27 mouse cellular contexts compared by ENCODE assay signal in genomic region chr11:58026337-58026736, GRCm38 (mm10). TPM values are rescaled to one million over a fixed set of nuclear protein-coding genes. Genes with fewer than 3 reads are reported as not detected.
A peak's percentile ranks its signal among the peaks of the same experiment; 100 is the strongest.
DNase-seq lines count a peak whose midpoint lies in the region; ATAC-seq lines count a peak whose summit lies in the region.
"Had no signal": no experiment of that assay in that cellular context is flagged by ENCODE, and none has a peak within 500 bp of the region (broad histone marks: within the 10 kb centered on the region; RNA-seq: fewer than 3 reads in every experiment).

No protein-coding gene starts in this region.

- intact Hi-C loops in heart, postnatal 10 days (cut with DNase I) = no loop called here

- ATAC-seq in kidney, embryonic 15.5 days (replicated peaks; ENCODE audit: low FRiP score) = no peak
- peak; percentile 31 for ATAC-seq in lung, embryonic 16.5 days (ENCODE audit: low read depth)
- ATAC-seq in megakaryocyte, adult 5-6 weeks (ENCODE audit: poor library complexity, severe bottlenecking) = 0 out of 2 replicates have a peak, but pooled peaks have one; percentile 30
- no peak for ATAC-seq in stomach, embryonic 16.5 days (ENCODE audit: insufficient read depth, low FRiP score)
- ATAC-seq: forebrain, embryonic 15.5 days; hindbrain, embryonic 16.5 days; Patski had no signal

- H3K36me3 ChIP-seq in kidney, embryonic 15.5 days = 0 out of 2 replicates have a peak, but pooled peaks cover 3% of the 10 kb centered on the region
- H3K36me3 ChIP-seq in lung, embryonic 16.5 days (ENCODE audit: control insufficient read depth, insufficient read depth, low read length) = no peaks in the 10 kb centered on the region
- H3K36me3 ChIP-seq in stomach, embryonic 16.5 days (ENCODE audit: control insufficient read depth, insufficient read depth, low read length) = no peaks in the 10 kb centered on the region
- H3K36me3 ChIP-seq: embryonic facial prominence, embryonic 13.5 days; forebrain, embryonic 15.5 days; heart, embryonic 12.5 days; midbrain, embryonic 12.5 days; neural tube, embryonic 12.5 days had no signal

- H3K27ac ChIP-seq in kidney, embryonic 15.5 days = 0 out of 2 replicates have a peak overlapping the region, but pooled peaks have one; percentile 24
- H3K27ac ChIP-seq in lung, embryonic 16.5 days (ENCODE audit: low read length) = 0 out of 2 replicates have a peak overlapping the region, but pooled peaks have one; percentile 0
- H3K27ac ChIP-seq in stomach, embryonic 16.5 days (ENCODE audit: low read length) = peak overlapping the region; percentile 89
- H3K27ac ChIP-seq: embryonic facial prominence, embryonic 13.5 days; forebrain, embryonic 10.5 days; forebrain, embryonic 15.5 days; heart, adult 2 months; liver, embryonic 14.5 days; midbrain, embryonic 12.5 days; neural tube, embryonic 12.5 days had no signal

- H3K4me2 ChIP-seq in kidney, embryonic 15.5 days = no peak overlapping the region
- no peak overlapping the region for H3K4me2 ChIP-seq in lung, embryonic 16.5 days (ENCODE audit: low read depth, low read length)
- H3K4me2 ChIP-seq in stomach, embryonic 16.5 days (ENCODE audit: low read depth, low read length) = no peak overlapping the region
- H3K4me2 ChIP-seq: embryonic facial prominence, embryonic 13.5 days; forebrain, embryonic 15.5 days; heart, embryonic 12.5 days; midbrain, embryonic 12.5 days; neural tube, embryonic 12.5 days had no signal

- 35% methylated on average over 3 of the region's 3 CpGs for WGBS in kidney, embryonic 15.5 days
- WGBS in lung, embryonic 16.5 days = 43% methylated on average over 3 of the region's 3 CpGs
- 38% methylated on average over 3 of the region's 3 CpGs for WGBS in stomach, embryonic 16.5 days

- no peak overlapping the region for H3K4me3 ChIP-seq in kidney, embryonic 15.5 days (replicated peaks)
- H3K4me3 ChIP-seq in lung, embryonic 16.5 days (ENCODE audit: low read length) = no peak overlapping the region
- H3K4me3 ChIP-seq in stomach, embryonic 16.5 days (replicated peaks; ENCODE audit: low read length) = no peak overlapping the region
- H3K4me3 ChIP-seq: embryonic facial prominence, embryonic 13.5 days; forebrain, embryonic 10.5 days; forebrain, embryonic 15.5 days; heart, adult 2 months; heart, embryonic 12.5 days; megakaryocyte, embryonic 14.5 days; midbrain, embryonic 12.5 days; myocyte; neural tube, embryonic 12.5 days had no signal

- DNase-seq in kidney, postnatal 4 days = no peak
- DNase-seq in lung, postnatal 14 days = no peak
- no peak for DNase-seq in right cerebral cortex, postnatal 25 days
- no peak for DNase-seq in heart, postnatal 10 days
- DNase-seq: adrenal gland, postnatal 14 days; cerebellum, adult 11-12 months; heart, adult 2 months; layer of hippocampus, postnatal 36 days; left cerebral cortex, postnatal 4 days; lung, postnatal 10 days; right cerebral cortex, postnatal 14 days had no signal

- H3K9me3 ChIP-seq in kidney, embryonic 15.5 days (replicated peaks) = no peaks in the 10 kb centered on the region
- no peaks in the 10 kb centered on the region for H3K9me3 ChIP-seq in lung, embryonic 16.5 days (ENCODE audit: control insufficient read depth, low read length)
- no peaks in the 10 kb centered on the region for H3K9me3 ChIP-seq in stomach, embryonic 16.5 days (replicated peaks; ENCODE audit: control insufficient read depth, low read length)
- H3K9me3 ChIP-seq: embryonic facial prominence, embryonic 13.5 days; forebrain, embryonic 10.5 days; forebrain, embryonic 15.5 days; G1E; heart, embryonic 12.5 days; megakaryocyte, embryonic 14.5 days; midbrain, embryonic 12.5 days; neural tube, embryonic 12.5 days had no signal

- peaks cover 31% of the 10 kb centered on the region for H3K4me1 ChIP-seq in kidney, embryonic 15.5 days
- H3K4me1 ChIP-seq in lung, embryonic 16.5 days (replicated peaks; ENCODE audit: control insufficient read depth, insufficient read depth, low read length) = peaks cover 28% of the 10 kb centered on the region
- peaks cover 46% of the 10 kb centered on the region for H3K4me1 ChIP-seq in stomach, embryonic 16.5 days (ENCODE audit: control insufficient read depth, insufficient read depth, low read length)
- H3K4me1 ChIP-seq: forebrain, embryonic 15.5 days; neural tube, embryonic 12.5 days had no signal

- H3K9ac ChIP-seq in kidney, embryonic 15.5 days = no peak overlapping the region
- no peak overlapping the region for H3K9ac ChIP-seq in lung, embryonic 16.5 days (ENCODE audit: low read length)
- H3K9ac ChIP-seq in stomach, embryonic 16.5 days (ENCODE audit: low read length) = 0 out of 2 replicates have a peak overlapping the region, but pooled peaks have one; percentile 28
- H3K9ac ChIP-seq: embryonic facial prominence, embryonic 13.5 days; forebrain, embryonic 15.5 days; heart, embryonic 12.5 days; liver, embryonic 14.5 days; midbrain, embryonic 12.5 days; neural tube, embryonic 12.5 days had no signal

- no peaks in the 10 kb centered on the region for H3K27me3 ChIP-seq in kidney, embryonic 15.5 days
- no peaks in the 10 kb centered on the region for H3K27me3 ChIP-seq in lung, embryonic 16.5 days (ENCODE audit: control insufficient read depth, insufficient read depth, low read depth, low read length)
- H3K27me3 ChIP-seq in stomach, embryonic 16.5 days (ENCODE audit: control insufficient read depth, insufficient read depth, low read length) = no peaks in the 10 kb centered on the region
- H3K27me3 ChIP-seq: embryonic facial prominence, embryonic 13.5 days; forebrain, embryonic 15.5 days; heart, embryonic 12.5 days; megakaryocyte, embryonic 14.5 days; midbrain, embryonic 12.5 days; neural tube, embryonic 12.5 days; Patski had no signal

RNA-seq across cellular contexts. Expression of gene Larp1, which starts 17.5 kb away (rescaled TPM):
- polyA plus RNA-seq in kidney, embryonic 15.5 days (2015; fragmentation: Nextera tagmentation; extraction: Ambion mirVana) = 17.7 and 19.3 TPM in 2 replicates
- polyA plus RNA-seq in lung, embryonic 16.5 days (2015; fragmentation: Nextera tagmentation; extraction: Ambion mirVana) = 15.3 and 16.3 TPM in 2 replicates
- 62.3 and 65.1 TPM in 2 replicates for total RNA-seq in megakaryocyte, adult 5-6 weeks (2015)
- total RNA-seq in megakaryocyte, adult 5-6 weeks (2017) = 29.8 and 38.1 TPM in 2 replicates
- 21.8 and 22.9 TPM in 2 replicates for polyA plus RNA-seq in stomach, embryonic 16.5 days (2015; fragmentation: Nextera tagmentation; extraction: Ambion mirVana)
- 10 to 100 TPM; 57.8 to 61.3 TPM for total RNA-seq in heart, postnatal 10 days (2021)

Comparison
In these comparisons a context has a peak if more than half of its experiments do, and no peak if none do; other contexts are left out.
1. ATAC-seq: peak in lung, embryonic 16.5 days (single experiment) and megakaryocyte, adult 5-6 weeks (single experiment); none in kidney, embryonic 15.5 days (single experiment) and stomach, embryonic 16.5 days (single experiment).
2. H3K27ac ChIP-seq: peak in every context shown above with its lines; median percentile 89 in stomach, embryonic 16.5 days; 24 in kidney, embryonic 15.5 days; 0 in lung, embryonic 16.5 days.